Mouse (Mus musculus) kidney, postnatal 14 days (tissue): ENCODE data around the gene Eri2.
"Not testable (repeated sequence)": the region's sequence is repeated elsewhere in the genome, so short reads cannot be mapped to it uniquely, and the experiment has no call there.

ENCODE experiments used
- DNase-seq: peaks from one replicate; pipeline ENCODE4 v3.0.0; 2022; ENCODE audit warnings: mixed read lengths

Eri2 gene

GRCm38 (mm10) chr7:119739798-119740468 is 53.9 kb downstream of the Eri2 start:
- DNase-seq: not testable (repeated sequence)

- no peak for DNase-seq
These were observed 55.0 kb downstream of the Eri2 start for GRCm38 (mm10) chr7:119738877-119739276.

GRCm38 (mm10) chr7:119731262-119731661 is 62.6 kb downstream of the Eri2 start:
- not testable (repeated sequence) for DNase-seq

- DNase-seq: no peak
These were observed 66.2 kb downstream of the Eri2 start for GRCm38 (mm10) chr7:119727621-119728020.

GRCm38 (mm10) chr7:119720947-119721310 is 72.9 kb downstream of the Eri2 start:
- DNase-seq: no peak

GRCm38 (mm10) chr7:119720253-119720946 is 73.5 kb downstream of the Eri2 start, which contains the start of gene Thumpd1:
TSS of gene Thumpd1 (minus strand) at chr7:119720798.
- peak; percentile 96 for DNase-seq
